Mouse (Mus musculus) heart, postnatal 0 days (tissue): ENCODE data around the gene Gpr119. TPM values are rescaled to one million over a fixed set of nuclear protein-coding genes. Genes with fewer than 3 reads are reported as not detected.

Experiments
- ATAC-seq: fragments of 200-750 bp; cut with Nextera tagmentation; 2 replicates; pipeline ENCODE4 v1.8.0; 2017; ENCODE audit warnings: low read depth, moderate number of reproducible peaks, moderate library complexity; ENCODE audit not compliant: insufficient read depth
- DNase-seq: peaks from one replicate; pipeline ENCODE4 v3.0.0-alpha.2; 2016; ENCODE audit warnings: low spot score
- H3K27ac ChIP-seq: fragments of 300-500 bp; sonication (generic); 2 replicates; pipeline ENCODE4 v1.5.1; 2014; ENCODE audit warnings: low read depth, mild to moderate bottlenecking
- H3K27me3 ChIP-seq: fragments of 300-500 bp; sonication (generic); 2 replicates; pipeline ENCODE4 v1.6.1; 2014; ENCODE audit warnings: low read length, mixed read lengths; ENCODE audit not compliant: control insufficient read depth, insufficient read depth
- H3K36me3 ChIP-seq: fragments of 300-500 bp; sonication (generic); replicated peaks from 2 replicates; pipeline ENCODE4 v1.6.1; 2014; ENCODE audit warnings: low read length, mixed read lengths; ENCODE audit not compliant: control insufficient read depth, insufficient read depth
- H3K4me1 ChIP-seq: fragments of 300-500 bp; sonication (generic); 2 replicates; pipeline ENCODE4 v1.6.1; 2014; ENCODE audit warnings: antibody characterized with exemption; ENCODE audit not compliant: control insufficient read depth, insufficient read depth
- H3K4me2 ChIP-seq: fragments of 300-500 bp; sonication (generic); 2 replicates; pipeline ENCODE4 v1.6.1; 2014; ENCODE audit warnings: low read depth, mild to moderate bottlenecking, low read length, moderate library complexity
- H3K4me3 ChIP-seq: fragments of 300-500 bp; sonication (generic); 2 replicates; pipeline ENCODE4 v1.5.1; 2014; ENCODE audit warnings: low read depth, low read length
- H3K9ac ChIP-seq: fragments of 300-500 bp; sonication (generic); replicated peaks from 2 replicates; pipeline ENCODE4 v1.6.1; 2014; ENCODE audit warnings: low read depth, low read length, mixed read lengths
- H3K9me3 ChIP-seq: fragments of 300-500 bp; sonication (generic); replicated peaks from 2 replicates; pipeline ENCODE4 v1.6.1; 2016; ENCODE audit warnings: low read length; ENCODE audit not compliant: control insufficient read depth
- CTCF ChIP-seq: IDR thresholded peaks from 2 replicates; pipeline ENCODE4 v1.5.1; 2016; ENCODE audit warnings: antibody characterized with exemption, control low read depth, low read depth
- EP300 ChIP-seq: IDR thresholded peaks from 2 replicates; pipeline ENCODE4 v1.6.1; 2016; ENCODE audit warnings: antibody characterized with exemption, low read depth
- WGBS: fragments of 180-500 bp; shearing (Covaris S2); extraction: QIAGEN DNeasy Blood & Tissue Kit; methylation state at CpG from one replicate; pipeline ENCODE4 v1.1.7; 2014; 5-methylcytosine and 5-hydroxymethylcytosine counted together
- polyA plus RNA-seq: library from polyadenylated mRNA; unstranded; fragments of >200 nt; fragmentation: Nextera tagmentation; extraction: Ambion mirVana; gene quantifications from 2 replicates; pipeline ENCODE4 v1.2.1, GENCODE M21; 2015
- total RNA-seq: library from RNA; depleted of rRNA; stranded (reverse); fragments of >200 nt; gene quantifications from 2 replicates; pipeline ENCODE4 v1.2.3, GENCODE M21; 2014; ENCODE audit warnings: low replicate concordance; rRNA removed

Gpr119 gene
- total RNA-seq (not detected in 2 replicates), polyA plus RNA-seq (not detected in 2 replicates)

GRCm38 (mm10) chrX:48674171-48674570 is at the start of gene Gpr119:
TSS of gene Gpr119 (minus strand) at chrX:48674478.
- Histone ChIP-seq H3K4me1 (no peaks in the 10 kb centered on the region), H3K9me3 (no peaks in the 10 kb centered on the region), H3K27ac (no peak within 1 kb of the TSS), H3K4me2 (no peak within 1 kb of the TSS), H3K9ac (no peak within 1 kb of the TSS), H3K36me3 (no peaks in the 10 kb centered on the region), H3K4me3 (no peak within 1 kb of the TSS), H3K27me3 (no peaks in the 10 kb centered on the region)
- no peak for TF ChIP-seq CTCF
- no peak for TF ChIP-seq EP300
- DNase-seq (no peak), ATAC-seq (no peak)
- 37% methylated on average over 4 of the region's 4 CpGs for WGBS

- no peak overlapping the region for H3K9ac ChIP-seq
- TF ChIP-seq CTCF (no peak), EP300 (no peak)
- WGBS: 85% methylated on average over 8 of the region's 8 CpGs
- ATAC-seq (no peak), DNase-seq (no peak)
- H3K4me3 ChIP-seq: no peak overlapping the region
- no peaks in the 10 kb centered on the region for H3K4me1 ChIP-seq
- H3K36me3 ChIP-seq: peaks cover 15% of the 10 kb centered on the region; the same call in 1 of the 2 replicates
- H3K9me3 ChIP-seq: no peaks in the 10 kb centered on the region
- H3K4me2 ChIP-seq: no peak overlapping the region
- no peak overlapping the region for H3K27ac ChIP-seq
- H3K27me3 ChIP-seq: no peaks in the 10 kb centered on the region
Observed at GRCm38 (mm10) chrX:48712846-48713245, 38.6 kb upstream of the Gpr119 start.

GRCm38 (mm10) chrX:48709701-48710100 is 35.4 kb upstream of the Gpr119 start:
- TF ChIP-seq CTCF: no peak
- no peak for TF ChIP-seq EP300
- no peaks in the 10 kb centered on the region for H3K9me3 ChIP-seq
- H3K27me3 ChIP-seq: no peaks in the 10 kb centered on the region
- no peak overlapping the region for H3K4me3 ChIP-seq
- no peak for DNase-seq
- WGBS: 73% methylated on average over 10 of the region's 10 CpGs
- H3K36me3 ChIP-seq: peaks cover 15% of the 10 kb centered on the region; the same call in 1 of the 2 replicates
- H3K9ac ChIP-seq: no peak overlapping the region
- no peaks in the 10 kb centered on the region for H3K4me1 ChIP-seq
- H3K27ac ChIP-seq: no peak overlapping the region
- H3K4me2 ChIP-seq: no peak overlapping the region
- ATAC-seq: no peak

GRCm38 (mm10) chrX:48694864-48695371 is 20.6 kb upstream of the Gpr119 start, which contains the start of gene Rbmx2:
TSS of gene Rbmx2 (plus strand) at chrX:48695004.
- Histone ChIP-seq H3K9me3 (no peaks in the 10 kb centered on the region), H3K4me3 (peak within 1 kb of the TSS; percentile 72), H3K27ac (no peak within 1 kb of the TSS), H3K9ac (peak within 1 kb of the TSS; percentile 62), H3K4me2 (peak within 1 kb of the TSS; percentile 66), H3K4me1 (no peaks in the 10 kb centered on the region), H3K27me3 (no peaks in the 10 kb centered on the region), H3K36me3 (no peaks in the 10 kb centered on the region)
- 13% methylated on average over 42 of the region's 42 CpGs for WGBS
- ATAC-seq: peak; percentile 98
- TF ChIP-seq CTCF: no peak
- no peak for TF ChIP-seq EP300
- peak; percentile 83 for DNase-seq

- ATAC-seq (no peak), DNase-seq (no peak)
- no peaks in the 10 kb centered on the region for H3K36me3 ChIP-seq
- peak overlapping the region; percentile 72 for H3K4me3 ChIP-seq
- no peaks in the 10 kb centered on the region for H3K9me3 ChIP-seq
- no peaks in the 10 kb centered on the region for H3K4me1 ChIP-seq
- no peak overlapping the region for H3K9ac ChIP-seq
- H3K27me3 ChIP-seq: no peaks in the 10 kb centered on the region
- WGBS: 19% methylated on average over 6 of the region's 6 CpGs
- no peak for TF ChIP-seq EP300
- no peak for TF ChIP-seq CTCF
- H3K27ac ChIP-seq: no peak overlapping the region
- H3K4me2 ChIP-seq: peak overlapping the region; percentile 66
Observed at GRCm38 (mm10) chrX:48694460-48694859, 20.2 kb upstream of the Gpr119 start.

- H3K4me1 ChIP-seq: no peaks in the 10 kb centered on the region
- no peaks in the 10 kb centered on the region for H3K36me3 ChIP-seq
- H3K9me3 ChIP-seq: no peaks in the 10 kb centered on the region
- ATAC-seq: no peak
- DNase-seq: no peak
- H3K4me3 ChIP-seq: no peak overlapping the region
- H3K27me3 ChIP-seq: no peaks in the 10 kb centered on the region
- WGBS: 57% methylated on average over 5 of the region's 5 CpGs
- no peak overlapping the region for H3K4me2 ChIP-seq
- H3K27ac ChIP-seq: no peak overlapping the region
- H3K9ac ChIP-seq: no peak overlapping the region
- TF ChIP-seq EP300 (no peak), CTCF (no peak)
Observed at GRCm38 (mm10) chrX:48683857-48684256, 9.6 kb upstream of the Gpr119 start.
